Mouse (Mus musculus) erythroblast, embryonic 14.5 days (primary cell): ENCODE results near the gene Mtmr14. TPM values are rescaled to one million over a fixed set of nuclear protein-coding genes. Genes with fewer than 3 reads are reported as not detected.

Source experiments
- H3K27me3 ChIP-seq: 2 replicates; pipeline ENCODE4 v1.6.1; 2012; ENCODE audit warnings: inconsistent platforms; ENCODE audit not compliant: control insufficient read depth
- H3K36me3 ChIP-seq: 2 replicates; pipeline ENCODE4 v1.6.1; 2012; ENCODE audit warnings: mild to moderate bottlenecking, inconsistent platforms; ENCODE audit not compliant: control insufficient read depth
- H3K4me1 ChIP-seq: 2 replicates; pipeline ENCODE4 v1.6.1; 2012; ENCODE audit warnings: inconsistent platforms; ENCODE audit not compliant: control insufficient read depth
- H3K4me3 ChIP-seq: replicated peaks from 2 replicates; pipeline ENCODE3; 2012; ENCODE audit warnings: moderate library complexity, mild to moderate bottlenecking, inconsistent platforms
- H3K9me3 ChIP-seq: 2 replicates; pipeline ENCODE4 v1.6.1; 2012; ENCODE audit warnings: low read length, inconsistent platforms, mixed read lengths; ENCODE audit not compliant: control insufficient read depth
- GATA1 ChIP-seq: IDR thresholded peaks from 2 replicates; pipeline ENCODE4 v1.6.1; 2012; ENCODE audit warnings: low read length, inconsistent platforms, mixed read lengths
- TAL1 ChIP-seq: IDR thresholded peaks from 3 replicates; pipeline ENCODE4 v1.6.1; 2012; ENCODE audit warnings: low read length, inconsistent platforms, mixed read lengths
- polyA plus RNA-seq: library from polyadenylated mRNA; stranded (reverse); fragments of >175 nt; gene quantifications from 2 replicates; pipeline ENCODE4 v1.2.3, GENCODE M21; 2012

The Mtmr14 gene
- polyA plus RNA-seq, 1 experiment: 11.4 TPM

- no peaks in the 10 kb centered on the region for H3K9me3 ChIP-seq
- H3K4me1 ChIP-seq: peaks cover 39% of the 10 kb centered on the region
- H3K4me3 ChIP-seq: peak overlapping the region; percentile 89
- TF ChIP-seq GATA1: no peak
- TF ChIP-seq TAL1: no peak
- peaks cover 5% of the 10 kb centered on the region for H3K27me3 ChIP-seq
- H3K36me3 ChIP-seq: peaks cover 38% of the 10 kb centered on the region
These were observed 70.0 kb downstream of the Mtmr14 start for GRCm38 (mm10) chr6:113307481-113308121.

GRCm38 (mm10) chr6:113308141-113308540, 70.5 kb downstream of the Mtmr14 start:
- peak overlapping the region; percentile 89 for H3K4me3 ChIP-seq
- H3K4me1 ChIP-seq: peaks cover 39% of the 10 kb centered on the region
- no peak for TF ChIP-seq GATA1
- TF ChIP-seq TAL1: no peak
- peaks cover 44% of the 10 kb centered on the region for H3K36me3 ChIP-seq
- H3K27me3 ChIP-seq: peaks cover 5% of the 10 kb centered on the region
- H3K9me3 ChIP-seq: no peaks in the 10 kb centered on the region

GRCm38 (mm10) chr6:113315972-113316371, 78.3 kb downstream of the Mtmr14 start:
- TF ChIP-seq TAL1 (no peak), GATA1 (no peak)
- H3K4me1 ChIP-seq: no peaks in the 10 kb centered on the region; the same call in 1 of the 2 replicates
- H3K4me3 ChIP-seq: no peak overlapping the region
- H3K27me3 ChIP-seq: no peaks in the 10 kb centered on the region
- peaks cover 99% of the 10 kb centered on the region for H3K36me3 ChIP-seq
- no peaks in the 10 kb centered on the region for H3K9me3 ChIP-seq

GRCm38 (mm10) chr6:113326533-113327315, 89.1 kb downstream of the Mtmr14 start, which contains the start of gene Ogg1:
TSS of gene Ogg1 (plus strand) at chr6:113326972.
- Histone ChIP-seq H3K9me3 (no peaks in the 10 kb centered on the region), H3K4me1 (peaks cover 34% of the 10 kb centered on the region), H3K4me3 (peak within 1 kb of the TSS; percentile 92), H3K27me3 (no peaks in the 10 kb centered on the region), H3K36me3 (peaks cover 67% of the 10 kb centered on the region)
- TF ChIP-seq GATA1 (no peak), TAL1 (no peak)

GRCm38 (mm10) chr6:113329396-113329795, 91.8 kb downstream of the Mtmr14 start:
- Histone ChIP-seq H3K27me3 (no peaks in the 10 kb centered on the region), H3K4me1 (peaks cover 34% of the 10 kb centered on the region), H3K4me3 (no peak overlapping the region), H3K9me3 (no peaks in the 10 kb centered on the region), H3K36me3 (peaks cover 60% of the 10 kb centered on the region)
- TF ChIP-seq TAL1 (no peak), GATA1 (no peak)

- TF ChIP-seq GATA1: no peak
- TF ChIP-seq TAL1: no peak
- Histone ChIP-seq H3K4me3 (no peak overlapping the region), H3K36me3 (peaks cover 60% of the 10 kb centered on the region), H3K27me3 (no peaks in the 10 kb centered on the region), H3K4me1 (peaks cover 30% of the 10 kb centered on the region), H3K9me3 (no peaks in the 10 kb centered on the region)
These were observed 92.9 kb downstream of the Mtmr14 start for GRCm38 (mm10) chr6:113330547-113330946.

Other genes starting within 250 kb of the Mtmr14 start
- gene Thumpd3, start 191.6 kb upstream of the Mtmr14 start, polyA plus RNA-seq: 0.25 and 0.34 TPM in 2 replicates
- gene Setd5, start 160.5 kb upstream of the Mtmr14 start, polyA plus RNA-seq: 0.69 and 1.3 TPM in 2 replicates
- gene Lhfpl4, start 42.5 kb upstream of the Mtmr14 start, polyA plus RNA-seq: 0.01 TPM in 1 of 2 replicates, not detected in the other
- 0.02 and 0.03 TPM in 2 replicates for gene Cpne9, start 44.5 kb downstream of the Mtmr14 start, polyA plus RNA-seq
- 6.0 and 6.8 TPM in 2 replicates for gene Brpf1, start 69.3 kb downstream of the Mtmr14 start, polyA plus RNA-seq
- 0.56 and 0.83 TPM in 2 replicates for gene Ogg1, start 89.1 kb downstream of the Mtmr14 start, polyA plus RNA-seq
- gene Camk1, start 106.1 kb downstream of the Mtmr14 start, polyA plus RNA-seq: 0.19 and 0.31 TPM in 2 replicates
- gene Tada3, start 140.0 kb downstream of the Mtmr14 start, polyA plus RNA-seq: 13.9 and 15.1 TPM in 2 replicates
- gene Arpc4, start 140.3 kb downstream of the Mtmr14 start, polyA plus RNA-seq: 14.9 and 23.3 TPM in 2 replicates
- 0.16 and 0.34 TPM in 2 replicates for gene Ttll3, start 151.4 kb downstream of the Mtmr14 start, polyA plus RNA-seq
- gene Rpusd3, start 181.5 kb downstream of the Mtmr14 start, polyA plus RNA-seq: 9.0 and 14.6 TPM in 2 replicates
- gene Cidec, start 197.9 kb downstream of the Mtmr14 start, polyA plus RNA-seq: not detected in 2 replicates
- 0.23 and 0.38 TPM in 2 replicates for gene Jagn1, start 204.7 kb downstream of the Mtmr14 start, polyA plus RNA-seq
- not detected in 2 replicates for gene Il17re, start 220.6 kb downstream of the Mtmr14 start, polyA plus RNA-seq
- gene Il17rc, start 233.6 kb downstream of the Mtmr14 start, polyA plus RNA-seq: not detected in 2 replicates
- 0.38 and 0.61 TPM in 2 replicates for gene Creld1, start 245.5 kb downstream of the Mtmr14 start, polyA plus RNA-seq